Mouse (Mus musculus) erythroblast, embryonic 14.5 days (primary cell): Measurements from ENCODE around the gene Nsd1.

Source experiments
- GATA1 ChIP-seq: IDR thresholded peaks from 2 replicates; pipeline ENCODE4 v1.6.1; 2012; ENCODE audit warnings: low read length, inconsistent platforms, mixed read lengths
- TAL1 ChIP-seq: IDR thresholded peaks from 3 replicates; pipeline ENCODE4 v1.6.1; 2012; ENCODE audit warnings: low read length, inconsistent platforms, mixed read lengths

DNA sequence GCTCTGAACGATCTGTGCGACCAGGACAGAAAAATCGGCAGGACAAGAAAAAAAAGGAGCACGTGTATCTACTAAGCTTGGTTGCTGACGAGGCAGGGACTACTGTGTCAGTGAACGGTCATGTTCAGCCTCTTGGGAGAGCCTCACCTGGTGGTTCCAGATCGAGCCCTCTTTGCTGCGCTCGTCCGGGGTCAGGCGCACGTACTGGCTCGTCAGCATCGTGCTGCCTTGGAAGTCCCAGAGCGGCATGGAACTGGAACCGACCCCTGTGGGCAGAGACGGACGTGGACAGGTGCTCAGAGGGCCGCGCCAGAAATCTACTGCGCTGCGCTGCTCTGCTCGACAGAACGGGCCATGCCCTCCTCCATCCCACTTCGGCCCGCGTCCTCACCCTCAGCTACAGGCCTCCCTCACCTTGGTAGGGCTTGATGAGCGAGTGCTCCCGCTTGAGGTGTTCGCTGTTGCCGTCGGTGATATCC lies 152.4 kb downstream of the Nsd1 start:
- no peak for TF ChIP-seq GATA1
- no peak for TF ChIP-seq TAL1
